Mouse (Mus musculus) heart, adult 2 months (tissue): ENCODE measurements at regions not wholly inside any gene's neighbourhood (a gene's known extent, or its start where the extent isn't known, plus 50 kb on each side); places are given as distances from the start of the nearest gene placed in this dataset.

Experiments used
- DNase-seq, 2 experiments: peaks; one replicate each; pipeline ENCODE4 v3.0.0; 2021
- H3K27ac ChIP-seq: fragments of 200-600 bp; 2 replicates; pipeline ENCODE4 v1.8.1; 2022
- H3K27me3 ChIP-seq: fragments of 200-500 bp; 2 replicates; pipeline ENCODE4 v1.6.1; 2012; ENCODE audit warnings: mild to moderate bottlenecking, low read length, inconsistent platforms, mixed read lengths; ENCODE audit not compliant: control insufficient read depth, insufficient read depth
- H3K36me3 ChIP-seq: fragments of 200-500 bp; 2 replicates; pipeline ENCODE4 v1.6.1; 2012; ENCODE audit warnings: low read length, inconsistent platforms; ENCODE audit not compliant: control insufficient read depth, insufficient read depth
- H3K4me1 ChIP-seq: fragments of 200-500 bp; 2 replicates; pipeline ENCODE4 v1.6.1; 2011; ENCODE audit warnings: low read length; ENCODE audit not compliant: control insufficient read depth, insufficient read depth
- H3K4me3 ChIP-seq: fragments of 200-600 bp; 2 replicates; pipeline ENCODE4 v1.8.1; 2022
- H3K79me2 ChIP-seq: fragments of 200-500 bp; replicated peaks from 2 replicates; pipeline ENCODE4 v1.6.1; 2012; ENCODE audit warnings: mild to moderate bottlenecking, inconsistent platforms, low read length, moderate library complexity, mixed read lengths; ENCODE audit not compliant: control insufficient read depth, insufficient read depth
- H3K9ac ChIP-seq: fragments of 200-500 bp; 2 replicates; pipeline ENCODE4 v1.6.1; 2012; ENCODE audit warnings: low read depth, mild to moderate bottlenecking, control low read depth, inconsistent platforms, low read length, mixed read lengths
- CTCF ChIP-seq: fragments of 200-600 bp; IDR thresholded peaks from 2 replicates; pipeline ENCODE4 v1.8.1; 2022; ENCODE audit warnings: antibody characterized with exemption, mild to moderate bottlenecking, moderate library complexity
- EP300 ChIP-seq: fragments of 200-500 bp; IDR thresholded peaks from 2 replicates; pipeline ENCODE4 v1.6.1; 2011; ENCODE audit warnings: low read depth, low read length, control low read depth; ENCODE audit not compliant: insufficient read depth
- POLR2A ChIP-seq: fragments of 200-500 bp; IDR thresholded peaks from 2 replicates; pipeline ENCODE4 v1.6.1; 2011; ENCODE audit warnings: mild to moderate bottlenecking, low read depth, low read length, control low read depth; ENCODE audit not compliant: insufficient read depth
- WGBS: fragments of 180-500 bp; shearing (Covaris S2); methylation state at CpG from one replicate; pipeline ENCODE4 v1.1.7; 2018; 5-methylcytosine and 5-hydroxymethylcytosine counted together
- intact Hi-C: fragments of 180-260 bp; cut with DNase I; formaldehyde crosslinking; loops from one replicate; pipeline ENCODE4 v1.15.1; 2025

GRCm38 (mm10) chr11:112068821-112069220 lies 713.2 kb upstream of the Sox9 start:
- intact Hi-C loops: no loop called here
- no peaks in the 10 kb centered on the region for H3K79me2 ChIP-seq
- WGBS: 75% methylated on average over 4 of the region's 4 CpGs
- no peak overlapping the region for H3K27ac ChIP-seq
- H3K27me3 ChIP-seq: no peaks in the 10 kb centered on the region
- TF ChIP-seq POLR2A (no peak), EP300 (no peak), CTCF (no peak)
- no peak for DNase-seq
- H3K4me1 ChIP-seq: no peaks in the 10 kb centered on the region
- H3K9ac ChIP-seq: no peak overlapping the region
- H3K4me3 ChIP-seq: no peak overlapping the region
- no peaks in the 10 kb centered on the region for H3K36me3 ChIP-seq

- Histone ChIP-seq H3K9ac (no peak overlapping the region), H3K27me3 (no peaks in the 10 kb centered on the region), H3K4me3 (no peak overlapping the region), H3K36me3 (no peaks in the 10 kb centered on the region), H3K4me1 (no peaks in the 10 kb centered on the region), H3K79me2 (no peaks in the 10 kb centered on the region), H3K27ac (no peak overlapping the region)
- WGBS: 63% methylated on average over 7 of the region's 7 CpGs
- no peak for TF ChIP-seq POLR2A
- no peak for TF ChIP-seq EP300
- no peak for TF ChIP-seq CTCF
- intact Hi-C loops: no loop called here
- DNase-seq: no peak
Measured at GRCm38 (mm10) chr11:112071571-112071970, 710.5 kb upstream of the Sox9 start.

GRCm38 (mm10) chr11:112081386-112081785 lies 700.6 kb upstream of the Sox9 start:
- intact Hi-C loops: no loop called here
- WGBS: 51% methylated on average over 4 of the region's 4 CpGs

GRCm38 (mm10) chr11:112083019-112083418 lies 699.0 kb upstream of the Sox9 start:
- no peak overlapping the region for H3K27ac ChIP-seq

More at GRCm38 (mm10) chr11:112081386-112081785, 700.6 kb upstream of the Sox9 start:
- Histone ChIP-seq H3K4me3 (no peak overlapping the region), H3K27me3 (no peaks in the 10 kb centered on the region), H3K79me2 (no peaks in the 10 kb centered on the region), H3K9ac (no peak overlapping the region), H3K36me3 (no peaks in the 10 kb centered on the region), H3K4me1 (no peaks in the 10 kb centered on the region), H3K27ac (no peak overlapping the region)
- no peak for DNase-seq
- TF ChIP-seq POLR2A (no peak), CTCF (no peak), EP300 (no peak)

GRCm38 (mm10) chr11:112092168-112092567 lies 689.9 kb upstream of the Sox9 start:
- no peaks in the 10 kb centered on the region for H3K36me3 ChIP-seq
- no peaks in the 10 kb centered on the region for H3K4me1 ChIP-seq
- H3K27me3 ChIP-seq: no peaks in the 10 kb centered on the region
- H3K4me3 ChIP-seq: no peak overlapping the region
- H3K79me2 ChIP-seq: no peaks in the 10 kb centered on the region
- intact Hi-C loops: no loop called here
- H3K9ac ChIP-seq: no peak overlapping the region
- H3K27ac ChIP-seq: no peak overlapping the region
- no peak for TF ChIP-seq EP300
- TF ChIP-seq POLR2A: no peak
- TF ChIP-seq CTCF: no peak
- DNase-seq: no peak
- WGBS: 83% methylated on average over 8 of the region's 8 CpGs

More at GRCm38 (mm10) chr11:112083019-112083418, 699.0 kb upstream of the Sox9 start:
- no peak overlapping the region for H3K9ac ChIP-seq
- intact Hi-C loops: no loop called here
- no peak for DNase-seq
- no peak overlapping the region for H3K4me3 ChIP-seq
- H3K79me2 ChIP-seq: no peaks in the 10 kb centered on the region
- TF ChIP-seq EP300: no peak
- no peak for TF ChIP-seq CTCF
- TF ChIP-seq POLR2A: no peak
- no peaks in the 10 kb centered on the region for H3K36me3 ChIP-seq
- WGBS: 11% methylated on average over 4 of the region's 4 CpGs
- H3K27me3 ChIP-seq: no peaks in the 10 kb centered on the region
- no peaks in the 10 kb centered on the region for H3K4me1 ChIP-seq

GRCm38 (mm10) chr11:112095009-112095408 lies 687.0 kb upstream of the Sox9 start:
- no peak for DNase-seq
- WGBS: 61% methylated on average over 3 of the region's 3 CpGs
- no peaks in the 10 kb centered on the region for H3K4me1 ChIP-seq
- H3K36me3 ChIP-seq: no peaks in the 10 kb centered on the region
- no peak overlapping the region for H3K9ac ChIP-seq
- intact Hi-C loops: no loop called here
- TF ChIP-seq EP300: no peak
- no peak for TF ChIP-seq CTCF
- TF ChIP-seq POLR2A: no peak
- H3K27ac ChIP-seq: no peak overlapping the region
- no peaks in the 10 kb centered on the region for H3K27me3 ChIP-seq
- no peak overlapping the region for H3K4me3 ChIP-seq
- H3K79me2 ChIP-seq: no peaks in the 10 kb centered on the region

GRCm38 (mm10) chr11:112098161-112098560 lies 683.9 kb upstream of the Sox9 start:
- 65% methylated on average over 1 of the region's 1 CpGs for WGBS
- intact Hi-C loops: no loop called here

More at GRCm38 (mm10) chr11:112098161-112098560, 683.9 kb upstream of the Sox9 start:
- no peak overlapping the region for H3K4me3 ChIP-seq
- H3K4me1 ChIP-seq: no peaks in the 10 kb centered on the region
- no peak overlapping the region for H3K27ac ChIP-seq
- H3K79me2 ChIP-seq: no peaks in the 10 kb centered on the region
- TF ChIP-seq CTCF: no peak
- TF ChIP-seq EP300: no peak
- TF ChIP-seq POLR2A: no peak
- no peaks in the 10 kb centered on the region for H3K36me3 ChIP-seq
- no peak overlapping the region for H3K9ac ChIP-seq
- DNase-seq: no peak
- no peaks in the 10 kb centered on the region for H3K27me3 ChIP-seq
